Mouse (Mus musculus) heart, embryonic 16.5 days (tissue): ENCODE data around the gene Wdfy4. TPM values are rescaled to one million over a fixed set of nuclear protein-coding genes. Genes with fewer than 3 reads are reported as not detected.
A peak's percentile ranks its signal among the peaks of the same experiment; 100 is the strongest.

Experiments
- ATAC-seq: fragments of 200-750 bp; cut with Nextera tagmentation; replicated peaks from 2 replicates; pipeline ENCODE4 v1.8.0; 2017; ENCODE audit warnings: moderate number of reproducible peaks; ENCODE audit not compliant: insufficient read depth, low FRiP score; ENCODE audit errors: extremely low read depth
- H3K27ac ChIP-seq: fragments of 300-500 bp; sonication (generic); 2 replicates; pipeline ENCODE4 v1.5.1; 2014; ENCODE audit warnings: mild to moderate bottlenecking, low read length, control low read depth, moderate library complexity
- H3K27me3 ChIP-seq: fragments of 300-500 bp; sonication (generic); 2 replicates; pipeline ENCODE4 v1.6.1; 2014; ENCODE audit warnings: low read length, mixed read lengths; ENCODE audit not compliant: control insufficient read depth, insufficient read depth
- H3K36me3 ChIP-seq: fragments of 300-500 bp; sonication (generic); 2 replicates; pipeline ENCODE4 v1.6.1; 2014; ENCODE audit not compliant: control insufficient read depth, insufficient read depth
- H3K4me1 ChIP-seq: fragments of 300-500 bp; sonication (generic); 2 replicates; pipeline ENCODE4 v1.6.1; 2014; ENCODE audit warnings: low read length, mixed read lengths; ENCODE audit not compliant: control insufficient read depth, insufficient read depth
- H3K4me2 ChIP-seq: fragments of 300-500 bp; sonication (generic); 2 replicates; pipeline ENCODE4 v1.6.1; 2014; ENCODE audit warnings: low read depth, mild to moderate bottlenecking, control low read depth, low read length
- H3K4me3 ChIP-seq: fragments of 300-500 bp; sonication (generic); 2 replicates; pipeline ENCODE4 v1.5.1; 2014; ENCODE audit warnings: mild to moderate bottlenecking, control low read depth, low read length
- H3K9ac ChIP-seq: fragments of 300-500 bp; sonication (generic); 2 replicates; pipeline ENCODE4 v1.6.1; 2014; ENCODE audit warnings: low read length, control low read depth
- H3K9me3 ChIP-seq: fragments of 300-500 bp; sonication (generic); replicated peaks from 2 replicates; pipeline ENCODE4 v1.6.1; 2016; ENCODE audit warnings: low read length; ENCODE audit not compliant: control insufficient read depth
- WGBS: fragments of 180-500 bp; shearing (Covaris S2); extraction: QIAGEN DNeasy Blood & Tissue Kit; methylation state at CpG from one replicate; pipeline ENCODE4 v1.1.7; 2014; 5-methylcytosine and 5-hydroxymethylcytosine counted together
- polyA plus RNA-seq: library from polyadenylated mRNA; unstranded; fragments of >200 nt; fragmentation: Nextera tagmentation; extraction: Ambion mirVana; gene quantifications from 2 replicates; pipeline ENCODE4 v1.2.1, GENCODE M21; 2015

Wdfy4 gene
- polyA plus RNA-seq, 1 experiment from 2014 or later: 1.2 TPM

GRCm38 (mm10) chr14:33000112-33000979, 185.0 kb downstream of the Wdfy4 start:
- Histone ChIP-seq H3K4me1 (peaks cover 3% of the 10 kb centered on the region), H3K36me3 (0 out of 2 replicates have a peak, but pooled peaks cover 4% of the 10 kb centered on the region), H3K9me3 (0 out of 2 replicates have a peak, but pooled peaks cover 4% of the 10 kb centered on the region), H3K27ac (no peak overlapping the region), H3K9ac (no peak overlapping the region), H3K27me3 (no peaks in the 10 kb centered on the region), H3K4me2 (no peak overlapping the region), H3K4me3 (no peak overlapping the region)
- ATAC-seq: no peak
- WGBS: 52% methylated on average over 8 of the region's 8 CpGs

GRCm38 (mm10) chr14:32999511-32999910, 185.8 kb downstream of the Wdfy4 start:
- Histone ChIP-seq H3K9ac (no peak overlapping the region), H3K27ac (no peak overlapping the region), H3K36me3 (no peaks in the 10 kb centered on the region), H3K4me1 (peaks cover 11% of the 10 kb centered on the region), H3K9me3 (no peaks in the 10 kb centered on the region), H3K4me3 (no peak overlapping the region), H3K4me2 (no peak overlapping the region), H3K27me3 (no peaks in the 10 kb centered on the region)
- ATAC-seq: no peak
- WGBS: 57% methylated on average over 10 of the region's 10 CpGs

- Histone ChIP-seq H3K4me2 (peak overlapping the region; percentile 57), H3K4me1 (peaks cover 12% of the 10 kb centered on the region), H3K27ac (0 out of 2 replicates have a peak overlapping the region, but pooled peaks have one; percentile 23), H3K27me3 (no peaks in the 10 kb centered on the region), H3K9me3 (no peaks in the 10 kb centered on the region), H3K4me3 (peak overlapping the region; percentile 35), H3K9ac (peak overlapping the region; percentile 38; the same call in 1 of the 2 replicates), H3K36me3 (no peaks in the 10 kb centered on the region)
- ATAC-seq: 0 out of 2 replicates have a peak, but pooled peaks have one; percentile 18
- WGBS: 7% methylated on average over 10 of the region's 10 CpGs
Observed at GRCm38 (mm10) chr14:32994954-32995636, 190.2 kb downstream of the Wdfy4 start.

- ATAC-seq: no peak
- H3K27ac ChIP-seq: no peak within 1 kb of the TSS
- 86% methylated on average over 2 of the region's 2 CpGs for WGBS
- no peak within 1 kb of the TSS for H3K9ac ChIP-seq
- no peaks in the 10 kb centered on the region for H3K27me3 ChIP-seq
- no peak within 1 kb of the TSS for H3K4me3 ChIP-seq
- peaks cover 12% of the 10 kb centered on the region for H3K4me1 ChIP-seq
- no peak within 1 kb of the TSS for H3K4me2 ChIP-seq
- H3K9me3 ChIP-seq: no peaks in the 10 kb centered on the region
- no peaks in the 10 kb centered on the region for H3K36me3 ChIP-seq
Observed at GRCm38 (mm10) chr14:32991082-32991481, 194.2 kb downstream of the Wdfy4 start, which contains the start of gene Lrrc18. Gene Lrrc18 (plus strand): TSS chr14:32991382.

- H3K27ac ChIP-seq: no peak overlapping the region
- H3K27me3 ChIP-seq: no peaks in the 10 kb centered on the region
- H3K9ac ChIP-seq: no peak overlapping the region
- no peaks in the 10 kb centered on the region for H3K36me3 ChIP-seq
- H3K4me3 ChIP-seq: no peak overlapping the region
- H3K9me3 ChIP-seq: no peaks in the 10 kb centered on the region
- 81% methylated on average over 4 of the region's 4 CpGs for WGBS
- no peak for ATAC-seq
- peaks cover 4% of the 10 kb centered on the region; the same call in 1 of the 2 replicates for H3K4me1 ChIP-seq
- no peak overlapping the region for H3K4me2 ChIP-seq
Observed at GRCm38 (mm10) chr14:32986659-32987058, 198.6 kb downstream of the Wdfy4 start.

- H3K4me1 ChIP-seq: peaks cover 4% of the 10 kb centered on the region; the same call in 1 of the 2 replicates
- ATAC-seq: peak; percentile 37; the same call in 1 of the 2 replicates
- H3K9ac ChIP-seq: no peak overlapping the region
- WGBS: 49% methylated on average over 6 of the region's 6 CpGs
- no peak overlapping the region for H3K4me3 ChIP-seq
- no peak overlapping the region for H3K4me2 ChIP-seq
- no peak overlapping the region for H3K27ac ChIP-seq
- H3K36me3 ChIP-seq: no peaks in the 10 kb centered on the region
- no peaks in the 10 kb centered on the region for H3K9me3 ChIP-seq
- no peaks in the 10 kb centered on the region for H3K27me3 ChIP-seq
Observed at GRCm38 (mm10) chr14:32984176-32984738, 201.1 kb downstream of the Wdfy4 start.

- no peaks in the 10 kb centered on the region for H3K4me1 ChIP-seq
- H3K27ac ChIP-seq: no peak overlapping the region
- H3K27me3 ChIP-seq: no peaks in the 10 kb centered on the region
- H3K4me2 ChIP-seq: no peak overlapping the region
- H3K36me3 ChIP-seq: no peaks in the 10 kb centered on the region
- no peak overlapping the region for H3K4me3 ChIP-seq
- WGBS: 75% methylated on average over 9 of the region's 9 CpGs
- H3K9ac ChIP-seq: no peak overlapping the region
- no peaks in the 10 kb centered on the region for H3K9me3 ChIP-seq
- no peak; the same call in 1 of the 2 replicates for ATAC-seq
Observed at GRCm38 (mm10) chr14:32970700-32971099, 214.6 kb downstream of the Wdfy4 start.

- no peaks in the 10 kb centered on the region for H3K36me3 ChIP-seq
- H3K27ac ChIP-seq: no peak overlapping the region
- H3K4me1 ChIP-seq: peaks cover 12% of the 10 kb centered on the region
- H3K27me3 ChIP-seq: no peaks in the 10 kb centered on the region
- no peak overlapping the region for H3K4me2 ChIP-seq
- ATAC-seq: no peak
- no peak overlapping the region for H3K4me3 ChIP-seq
- 82% methylated on average over 10 of the region's 10 CpGs for WGBS
- H3K9ac ChIP-seq: no peak overlapping the region
- no peaks in the 10 kb centered on the region for H3K9me3 ChIP-seq
Observed at GRCm38 (mm10) chr14:32964742-32965141, 220.6 kb downstream of the Wdfy4 start.
